14 mouse cellular contexts compared by ENCODE assay signal in the genomic region with DNA sequence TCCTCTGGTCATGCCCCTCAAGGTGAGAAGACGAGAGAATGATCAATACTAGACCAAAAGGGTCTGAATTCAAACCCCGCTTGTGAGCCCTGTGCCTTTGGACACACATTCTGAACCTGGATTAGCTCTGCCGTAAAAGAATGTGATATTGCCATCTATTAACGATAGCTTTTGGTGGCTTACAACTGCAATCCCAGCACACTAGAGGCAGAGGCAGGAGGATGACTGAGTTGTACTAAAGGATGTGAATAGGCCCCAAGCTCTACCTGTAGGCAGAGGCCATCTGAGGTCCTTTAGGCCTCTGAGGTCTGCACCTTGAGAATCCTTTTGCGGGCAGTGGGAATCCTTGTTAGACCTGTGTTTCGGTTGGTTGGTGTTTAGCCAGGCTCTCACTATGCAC. TPM values are rescaled to one million over a fixed set of nuclear protein-coding genes. Genes with fewer than 3 reads are reported as not detected.
A peak's percentile ranks its signal among the peaks of the same experiment; 100 is the strongest.
DNase-seq lines count a peak whose midpoint lies in the region; ATAC-seq and TF ChIP-seq lines count a peak whose summit lies in the region.
"Had no signal": no experiment of that assay in that cellular context is flagged by ENCODE, and none has a peak within 500 bp of the region (broad histone marks: within the 10 kb centered on the region; RNA-seq: fewer than 3 reads in every experiment).

No protein-coding gene starts in this region.

- H3K4me3 ChIP-seq in heart, embryonic 13.5 days: no peak overlapping the region
- no peak overlapping the region for H3K4me3 ChIP-seq in lung, adult 2 months (replicated peaks; ENCODE audit: extremely low read depth, low read depth, low read length)
- peak overlapping the region; percentile 98 for H3K4me3 ChIP-seq in G1E (ENCODE audit: low read depth, low read length)
- H3K4me3 ChIP-seq in myocyte: peak overlapping the region; percentile 100
- H3K4me3 ChIP-seq in midbrain, embryonic 14.5 days (replicated peaks; ENCODE audit: low read depth, low read length): no peak overlapping the region

- no peak for ATAC-seq in heart, embryonic 13.5 days (ENCODE audit: extremely low read depth, insufficient number of reproducible peaks, low FRiP score, low TSS enrichment)
- ATAC-seq in G1E (ENCODE audit: extremely low read depth, insufficient number of reproducible peaks, low FRiP score, poor library complexity, severe bottlenecking): no peak
- ATAC-seq in midbrain, embryonic 14.5 days (ENCODE audit: low FRiP score, low TSS enrichment): no peak

- DNase-seq in heart, postnatal 25 days (ENCODE audit: low spot score): no peak
- DNase-seq in lung, adult 2 months: peak; percentile 1
- no peak for DNase-seq in lung, postnatal 14 days
- DNase-seq in G1E (ENCODE audit: low spot score): no peak
- DNase-seq in right cerebral cortex, postnatal 4 days: no peak
- no peak for DNase-seq in midbrain, embryonic 14.5 days
- DNase-seq: adrenal gland, postnatal 14 days; lung, adult 18-20 months; thymus, postnatal 25 days had no signal

- peaks cover 20% of the 10 kb centered on the region for H3K36me3 ChIP-seq in heart, embryonic 13.5 days
- H3K36me3 ChIP-seq in G1E (replicated peaks) (peaks cover 70% of the 10 kb centered on the region), myocyte (ENCODE audit: control insufficient read depth, insufficient read depth) (peaks cover 50% of the 10 kb centered on the region)
- 0 out of 2 replicates have a peak, but pooled peaks cover 3% of the 10 kb centered on the region for H3K36me3 ChIP-seq in midbrain, embryonic 14.5 days (ENCODE audit: control insufficient read depth, insufficient read depth, low read length)
- H3K36me3 ChIP-seq: hindbrain, embryonic 12.5 days had no signal

- 82% methylated on average over 6 of the region's 6 CpGs for WGBS in heart, embryonic 13.5 days
- 96% methylated on average over 6 of the region's 6 CpGs for WGBS in lung, adult 2 months
- 92% methylated on average over 6 of the region's 6 CpGs for whole genome bisulfite sequencing in midbrain, embryonic 14.5 days

- H3K4me1 ChIP-seq in heart, embryonic 13.5 days: peaks cover 20% of the 10 kb centered on the region
- H3K4me1 ChIP-seq in lung, adult 2 months (ENCODE audit: control insufficient read depth, insufficient read depth, low read length): peaks cover 7% of the 10 kb centered on the region; the same call in 1 of the 2 replicates
- H3K4me1 ChIP-seq in G1E (ENCODE audit: insufficient read depth, low read depth, low read length): peaks cover 80% of the 10 kb centered on the region
- peaks cover 15% of the 10 kb centered on the region for H3K4me1 ChIP-seq in midbrain, embryonic 14.5 days (ENCODE audit: control insufficient read depth, insufficient read depth, low read length)

- intact Hi-C loops in heart, postnatal 25 days (cut with DNase I): loop anchor here (5.0 kb wide), 1 partner anchor 76 kb away; no protein-coding TSS in a partner anchor

- H3K9me3 ChIP-seq in heart, embryonic 13.5 days: no peaks in the 10 kb centered on the region
- H3K9me3 ChIP-seq in G1E (replicated peaks): no peaks in the 10 kb centered on the region
- H3K9me3 ChIP-seq in midbrain, embryonic 14.5 days (ENCODE audit: control insufficient read depth, low read length): no peaks in the 10 kb centered on the region
- H3K9me3 ChIP-seq: hindbrain, embryonic 12.5 days; neural tube, embryonic 15.5 days had no signal

- TF ChIP-seq POLR2A in lung, adult 2 months (IDR thresholded peaks at IDR 0.05; ENCODE audit: borderline replicate concordance, extremely low read depth, low read depth, low read length): no peak
- no peak for TF ChIP-seq POLR2A in myocyte (IDR thresholded peaks at IDR 0.05; ENCODE audit: insufficient read length, low read depth)

- peaks cover 30% of the 10 kb centered on the region for H3K27me3 ChIP-seq in heart, embryonic 13.5 days (replicated peaks)
- H3K27me3 ChIP-seq in G1E (ENCODE audit: insufficient read depth, low read length): no peaks in the 10 kb centered on the region
- no peaks in the 10 kb centered on the region for H3K27me3 ChIP-seq in myocyte (ENCODE audit: control insufficient read depth, insufficient read depth, insufficient read length)
- peaks cover 19% of the 10 kb centered on the region; the same call in 1 of the 2 replicates for H3K27me3 ChIP-seq in midbrain, embryonic 14.5 days (ENCODE audit: control insufficient read depth, insufficient read depth, low read length)
- H3K27me3 ChIP-seq: Patski had no signal

- TF ChIP-seq CTCF in lung, adult 2 months (IDR thresholded peaks at IDR 0.05; ENCODE audit: insufficient read depth, low read length): no peak
- TF ChIP-seq CTCF in G1E (IDR thresholded peaks at IDR 0.05; ENCODE audit: low read depth, low read length): no peak

- no peak overlapping the region for H3K9ac ChIP-seq in heart, embryonic 13.5 days
- no peak overlapping the region for H3K9ac ChIP-seq in midbrain, embryonic 14.5 days (replicated peaks; ENCODE audit: low read length)

- peaks cover 62% of the 10 kb centered on the region for H3K79me2 ChIP-seq in myocyte (ENCODE audit: control insufficient read depth, insufficient read depth)

- H3ac ChIP-seq in myocyte (ENCODE audit: control insufficient read depth, insufficient read length): peak overlapping the region; percentile 77

- H3K27ac ChIP-seq in heart, embryonic 13.5 days (replicated peaks): no peak overlapping the region
- H3K27ac ChIP-seq in midbrain, embryonic 14.5 days (replicated peaks; ENCODE audit: low read depth, low read length): no peak overlapping the region
- H3K27ac ChIP-seq: hindbrain, embryonic 12.5 days had no signal

- H3K4me2 ChIP-seq in heart, embryonic 13.5 days: peak overlapping the region; percentile 84; the same call in 1 of the 2 replicates
- peak overlapping the region; percentile 93 for H3K4me2 ChIP-seq in myocyte (ENCODE audit: low read depth)
- no peak overlapping the region for H3K4me2 ChIP-seq in midbrain, embryonic 14.5 days (ENCODE audit: low read length)

TF ChIP-seq in myocyte, 11 proteins besides CTCF, POLR2A, EP300 and RAD21:
- TF ChIP-seq POLR2AphosphoS2 (IDR thresholded peaks at IDR 0.05; ENCODE audit: insufficient read length, low read depth) (peak; percentile 84), CEBPB (IDR thresholded peaks at IDR 0.05; ENCODE audit: insufficient read depth, poor library complexity, severe bottlenecking) (no peak), TCF3 (IDR thresholded peaks at IDR 0.05; ENCODE audit: insufficient read length, low read depth) (no peak), SRF (IDR thresholded peaks at IDR 0.05; ENCODE audit: control insufficient read depth, insufficient read length, low read depth) (no peak)

RNA-seq across cellular contexts. Expression of gene Cdkn1a, which starts 5.5 kb away (rescaled TPM):
- polyA plus RNA-seq in heart, embryonic 13.5 days (2015; fragmentation: Nextera tagmentation; extraction: Ambion mirVana): 38.5 and 52.3 TPM in 2 replicates
- total RNA-seq in heart, postnatal 25 days (2021): 100 to 1,000 TPM in 1 of 2 experiments, 10 to 100 TPM in 1; 30.1 to 102 TPM
- polyA plus RNA-seq in lung, adult 2 months (2012; rRNA removed): 70.3 and 91.5 TPM in 2 replicates
- total RNA-seq in G1E (2014; fragmentation: Nextera tagmentation): 224 and 234 TPM in 2 replicates
- 18.9 and 21.4 TPM in 2 replicates for total RNA-seq in G1E (2017)
- polyA plus RNA-seq in G1E (2012): 123 and 145 TPM in 2 replicates
- polyA plus RNA-seq in myocyte (2012; fragmentation: generic; extraction: Trizol): 2,069 TPM
- polyA plus RNA-seq in midbrain, embryonic 14.5 days (2014; fragmentation: Nextera tagmentation; extraction: Ambion mirVana): 80.8 and 109 TPM in 2 replicates

RNA-seq across cellular contexts. Expression of gene Rab44, which starts 17.7 kb away (rescaled TPM):
- polyA plus RNA-seq in heart, embryonic 13.5 days (2015; fragmentation: Nextera tagmentation; extraction: Ambion mirVana): 0.18 and 0.35 TPM in 2 replicates
- under 1 TPM; 0.13 to 0.39 TPM for total RNA-seq in heart, postnatal 25 days (2021)
- polyA plus RNA-seq in lung, adult 2 months (2012; rRNA removed): 13.0 and 15.7 TPM in 2 replicates
- total RNA-seq in G1E (2014; fragmentation: Nextera tagmentation) (20.5 and 23.0 TPM in 2 replicates), G1E (2017) (67.8 and 72.8 TPM in 2 replicates)
- polyA plus RNA-seq in G1E (2012) (11.6 and 13.3 TPM in 2 replicates), myocyte (2012; fragmentation: generic; extraction: Trizol) (6.8 TPM)
- 0.20 TPM in 1 of 2 replicates, not detected in the other for polyA plus RNA-seq in midbrain, embryonic 14.5 days (2014; fragmentation: Nextera tagmentation; extraction: Ambion mirVana)

Comparison
In these comparisons a context has a peak if more than half of its experiments do, and no peak if none do; other contexts are left out.
1. H3K4me3 ChIP-seq: peak in G1E (single experiment) and myocyte (single experiment); none in heart, embryonic 13.5 days (single experiment), lung, adult 2 months (single experiment) and midbrain, embryonic 14.5 days (single experiment).
2. RNA of gene Cdkn1a, which starts 5.5 kb away (polyA plus RNA-seq): 2,069 TPM in myocyte (single experiment); 123 to 145 TPM in G1E, 70.3 to 91.5 TPM in lung, adult 2 months, 80.8 to 109 TPM in midbrain, embryonic 14.5 days and 38.5 to 52.3 TPM in heart, embryonic 13.5 days; every median in the first group is over 10 times any median in the second.